ENCODE assay signal across 36 mouse cellular contexts in the genomic region with DNA sequence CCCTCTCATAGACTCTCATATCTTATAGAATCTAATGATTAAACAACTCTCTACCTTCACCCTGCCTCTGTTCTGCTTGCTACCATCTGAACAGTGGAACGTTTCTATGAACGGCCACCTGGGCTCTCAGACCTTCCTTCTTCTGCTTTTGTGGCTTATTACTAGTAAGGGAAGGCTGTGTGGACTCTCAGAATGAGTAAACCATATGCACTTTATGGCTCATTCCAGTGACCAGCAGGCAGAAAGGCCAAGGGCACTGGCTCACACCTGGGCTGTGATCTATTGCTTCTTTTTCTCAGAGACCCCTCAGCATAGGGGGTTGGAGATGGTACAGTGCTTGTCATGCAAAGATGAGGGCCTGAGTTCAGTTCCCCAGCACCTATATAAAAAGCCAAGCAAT. TPM values are rescaled to one million over a fixed set of nuclear protein-coding genes. Genes with fewer than 3 reads are reported as not detected.
"Had no signal": no experiment of that assay in that cellular context is flagged by ENCODE, and none has a peak within 500 bp of the region (broad histone marks: within the 10 kb centered on the region; RNA-seq: fewer than 3 reads in every experiment).

No protein-coding gene starts in this region.

- H3K9me3 ChIP-seq: heart, embryonic 13.5 days; heart, embryonic 15.5 days; hindbrain, embryonic 13.5 days; hindbrain, embryonic 15.5 days; kidney, embryonic 15.5 days; limb, embryonic 10.5 days; liver, embryonic 13.5 days had no signal

- H3K4me1 ChIP-seq: liver, embryonic 13.5 days had no signal

- H3K4me3 ChIP-seq: gastrocnemius, adult 2 months; heart, embryonic 13.5 days; heart, embryonic 15.5 days; hindbrain, embryonic 13.5 days; hindbrain, embryonic 15.5 days; kidney, embryonic 15.5 days; layer of hippocampus, adult 2 months; left cerebral cortex, adult 2 months; limb, embryonic 10.5 days; limb, embryonic 12.5 days; liver, embryonic 13.5 days had no signal

- H3K27ac ChIP-seq: gastrocnemius, adult 2 months; heart, embryonic 13.5 days; heart, embryonic 15.5 days; hindbrain, embryonic 15.5 days; hindbrain, postnatal 0 days; kidney, embryonic 15.5 days; kidney, postnatal 0 days; layer of hippocampus, adult 2 months; left cerebral cortex, adult 2 months; limb, embryonic 10.5 days; limb, embryonic 12.5 days; liver, embryonic 13.5 days had no signal

- H3K27me3 ChIP-seq: heart, embryonic 13.5 days; heart, embryonic 15.5 days; hindbrain, embryonic 13.5 days; hindbrain, embryonic 15.5 days; kidney, embryonic 15.5 days; liver, embryonic 13.5 days had no signal

- DNase-seq: gastrocnemius, adult 2 months; gastrocnemius, postnatal 10 days; gastrocnemius, postnatal 25 days; heart, adult 18-20 months; heart, postnatal 14 days; heart, postnatal 36 days; kidney, adult 11 months; kidney, adult 2 months; kidney, adult 9 months; kidney, postnatal 14 days; kidney, postnatal 36 days; liver; liver, embryonic 13.5 days had no signal

- H3K36me3 ChIP-seq: heart, embryonic 13.5 days; heart, embryonic 15.5 days; hindbrain, embryonic 13.5 days; hindbrain, embryonic 15.5 days; kidney, embryonic 15.5 days; limb, embryonic 10.5 days; limb, embryonic 12.5 days; liver, embryonic 13.5 days had no signal

RNA-seq across cellular contexts. Expression of a gene that starts 27.2 kb away (rescaled TPM):
- total RNA-seq: gastrocnemius, postnatal 25 days; hindbrain, postnatal 0 days had no signal

RNA-seq across cellular contexts. Expression of a gene that starts 44.7 kb away (rescaled TPM):
- total RNA-seq: gastrocnemius, adult 2 months; gastrocnemius, postnatal 10 days; gastrocnemius, postnatal 25 days; granulocyte monocyte progenitor cell, adult 5-6 weeks; hematopoietic stem cell, adult 5-6 weeks; hindbrain, postnatal 0 days; layer of hippocampus, postnatal 10 days; layer of hippocampus, postnatal 25 days; left cerebral cortex, postnatal 14 days; left cerebral cortex, postnatal 36 days had no signal
- polyA plus RNA-seq: heart, embryonic 11.5 days; heart, embryonic 13.5 days; heart, embryonic 15.5 days; hindbrain, embryonic 11.5 days; hindbrain, embryonic 13.5 days; hindbrain, embryonic 15.5 days; kidney, embryonic 15.5 days; kidney, postnatal 0 days; limb, embryonic 10.5 days; limb, embryonic 12.5 days had no signal

RNA-seq across cellular contexts. Expression of a gene that starts 58.4 kb away (rescaled TPM):
- total RNA-seq: granulocyte monocyte progenitor cell, adult 5-6 weeks; hematopoietic stem cell, adult 5-6 weeks; hindbrain, postnatal 0 days; layer of hippocampus, postnatal 10 days; left cerebral cortex, postnatal 14 days had no signal
- polyA plus RNA-seq: heart, embryonic 11.5 days; heart, embryonic 13.5 days; heart, embryonic 15.5 days; heart, postnatal 0 days; hindbrain, embryonic 11.5 days; hindbrain, embryonic 13.5 days; hindbrain, embryonic 15.5 days; hindbrain, postnatal 0 days; intestine, embryonic 14.5 days; intestine, embryonic 16.5 days; kidney, embryonic 15.5 days; kidney, postnatal 0 days; limb, embryonic 10.5 days; limb, embryonic 12.5 days; liver, embryonic 11.5 days; liver, embryonic 13.5 days had no signal
